Mouse (Mus musculus): Measurements from ENCODE around the gene Nrxn1.

Nrxn1 gene

DNA sequence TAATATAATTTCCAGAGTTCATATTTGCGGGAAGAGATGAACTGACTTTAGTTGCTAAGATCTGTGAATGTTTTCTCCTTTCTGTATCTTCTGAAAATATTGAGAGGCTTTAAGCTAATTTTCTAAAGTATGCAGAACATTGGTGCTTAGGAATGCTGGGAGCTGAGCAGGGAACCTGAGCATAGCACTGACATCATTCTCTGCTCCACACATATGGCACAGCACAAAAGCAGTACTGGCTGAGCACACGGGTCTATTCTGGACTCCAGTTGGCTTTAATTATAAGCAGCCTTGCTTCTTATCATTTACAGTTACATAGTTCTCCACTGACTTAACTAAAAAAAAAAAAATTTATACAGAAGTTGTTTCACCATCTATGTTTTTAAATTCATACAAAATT is 641.5 kb downstream of the Nrxn1 start:
- DNase-seq (ENCODE audit: low read depth, low spot score): no peak

DNA sequence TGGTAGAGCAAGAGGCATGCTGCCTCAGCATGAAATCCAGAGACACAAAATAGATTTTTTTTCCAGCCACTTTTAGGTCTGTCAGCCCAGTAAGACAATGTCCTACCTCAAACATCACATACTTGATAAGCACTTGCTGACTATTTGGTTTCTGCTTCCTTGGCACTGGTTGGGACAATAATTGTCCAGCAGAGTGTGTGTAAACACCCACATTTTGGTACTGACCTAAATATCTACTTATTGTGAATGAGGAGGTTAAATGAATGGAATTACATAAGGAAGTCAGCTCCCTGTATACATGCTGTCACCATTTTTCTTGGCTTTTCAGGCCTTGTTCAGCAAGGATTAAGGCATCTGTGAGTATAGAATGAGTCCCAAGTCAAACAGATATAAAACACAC is 649.8 kb downstream of the Nrxn1 start:
- DNase-seq (ENCODE audit: low read depth, low spot score): no peak

DNA sequence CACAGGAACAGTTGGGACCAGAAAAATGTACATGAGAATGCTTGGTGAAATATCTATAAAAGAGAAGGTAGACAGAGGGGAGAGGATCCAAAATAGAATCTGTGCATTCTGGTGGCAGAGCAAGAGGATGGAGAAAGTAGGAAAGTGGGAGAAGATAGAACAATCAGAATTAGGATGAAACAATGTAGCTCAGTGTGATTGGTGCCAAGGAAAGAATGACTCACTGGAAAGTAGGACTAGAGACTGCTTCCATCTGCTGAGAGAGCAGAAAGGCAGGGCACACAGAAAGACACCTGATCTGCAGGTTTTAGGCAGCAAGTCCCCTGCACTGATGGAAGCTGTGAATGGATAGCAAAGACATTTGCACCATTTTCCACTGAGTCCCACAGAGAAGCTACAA is 657.0 kb downstream of the Nrxn1 start:
- no peak for DNase-seq (ENCODE audit: low read depth, low spot score)

DNA sequence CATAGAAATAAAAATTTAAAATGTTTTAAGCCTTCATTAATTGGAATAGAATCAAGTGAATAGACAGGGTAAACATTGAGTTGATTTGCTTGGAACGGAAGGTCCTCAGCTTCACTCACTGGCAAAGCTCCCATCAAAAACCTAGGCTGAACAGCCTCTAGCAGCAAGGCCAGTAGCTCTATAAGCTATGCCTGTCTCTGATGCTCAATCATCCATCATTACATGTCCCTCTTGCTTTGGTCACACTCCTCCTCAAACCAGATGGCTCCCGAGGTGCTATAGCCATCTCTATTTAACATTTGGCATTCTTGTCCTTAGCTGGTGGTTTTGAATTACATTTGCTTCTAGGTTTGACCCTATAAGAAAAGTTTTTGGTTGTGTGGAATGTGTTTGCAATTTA is 657.5 kb downstream of the Nrxn1 start:
- no peak for DNase-seq (ENCODE audit: low read depth, low spot score)

DNA sequence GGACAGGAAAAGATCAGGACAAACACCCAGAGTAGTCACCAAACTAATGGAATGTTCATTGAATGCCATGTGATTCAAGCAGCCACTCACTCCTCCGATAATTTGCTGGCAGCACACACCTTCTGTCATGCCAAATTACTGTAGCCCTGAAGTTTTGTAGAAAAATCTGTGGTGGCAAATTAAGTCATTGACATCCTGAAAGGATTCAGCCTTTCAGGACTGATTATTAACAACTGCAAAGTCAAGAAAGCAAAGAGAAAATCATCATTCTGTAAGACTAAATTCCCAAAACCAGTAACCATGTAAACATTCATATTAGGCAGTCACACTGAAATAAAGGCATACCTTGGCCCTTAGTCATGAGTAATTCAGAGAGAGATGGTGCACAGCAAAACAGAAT is 662.7 kb downstream of the Nrxn1 start:
- no peak for DNase-seq (ENCODE audit: low read depth, low spot score)

DNA sequence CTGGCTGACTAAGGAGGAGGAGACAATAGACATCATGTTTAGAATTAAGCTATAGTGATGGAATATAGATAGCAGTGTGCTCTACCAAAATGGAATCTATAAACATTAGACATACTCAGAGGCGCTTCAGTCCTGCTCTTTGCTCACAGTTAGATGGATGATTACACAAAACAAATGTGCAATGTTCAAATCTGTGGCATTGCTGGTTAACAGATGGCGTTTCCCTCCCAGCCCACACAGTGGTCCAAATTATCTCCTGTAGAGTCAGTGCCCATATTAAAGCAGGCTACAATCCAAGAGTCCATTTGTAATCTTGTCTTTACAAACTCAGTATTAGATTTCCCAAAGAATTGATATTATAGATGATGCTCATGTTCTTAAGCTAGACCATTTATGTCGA is 666.9 kb downstream of the Nrxn1 start:
- no peak for DNase-seq (ENCODE audit: low read depth, low spot score)

DNA sequence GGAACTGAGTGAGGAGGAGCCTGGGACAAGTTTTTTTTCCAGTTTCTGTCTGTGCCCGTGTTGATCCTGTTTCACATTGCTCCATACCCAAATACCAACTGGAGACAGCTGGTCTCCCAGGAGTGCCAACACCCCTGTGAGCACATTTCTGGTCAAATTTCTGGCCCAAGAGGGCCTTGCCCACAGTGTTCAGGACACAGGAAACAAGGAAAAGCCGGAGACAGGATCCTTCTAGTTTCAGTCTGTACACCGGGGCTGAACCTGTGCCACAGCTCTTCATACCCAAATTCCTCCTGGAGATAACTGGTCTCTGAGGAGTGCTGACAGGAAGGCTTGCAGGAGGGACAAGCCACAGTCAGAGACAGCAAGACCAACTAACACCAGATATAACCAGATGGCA is 670.3 kb downstream of the Nrxn1 start:
- DNase-seq (ENCODE audit: low read depth, low spot score): no peak

DNA sequence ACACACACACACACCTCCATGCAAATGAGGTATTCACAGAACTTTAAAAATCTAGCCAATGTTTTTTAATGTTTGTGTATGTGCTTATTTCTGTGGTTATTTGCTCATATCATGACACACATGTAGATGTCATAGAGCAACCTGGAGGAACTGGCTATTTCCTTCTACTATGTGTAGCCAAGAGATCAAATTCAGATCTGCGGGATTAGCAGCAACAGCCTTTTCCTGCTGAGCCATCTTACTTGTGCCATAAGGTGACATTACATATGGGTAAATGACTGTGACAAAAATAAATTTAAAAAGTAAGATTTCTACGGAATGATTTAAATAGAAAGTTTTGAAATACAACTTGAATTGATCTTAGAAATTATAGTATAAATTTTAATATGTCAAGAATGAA is 672.1 kb downstream of the Nrxn1 start:
- no peak for DNase-seq (ENCODE audit: low read depth, low spot score)

DNA sequence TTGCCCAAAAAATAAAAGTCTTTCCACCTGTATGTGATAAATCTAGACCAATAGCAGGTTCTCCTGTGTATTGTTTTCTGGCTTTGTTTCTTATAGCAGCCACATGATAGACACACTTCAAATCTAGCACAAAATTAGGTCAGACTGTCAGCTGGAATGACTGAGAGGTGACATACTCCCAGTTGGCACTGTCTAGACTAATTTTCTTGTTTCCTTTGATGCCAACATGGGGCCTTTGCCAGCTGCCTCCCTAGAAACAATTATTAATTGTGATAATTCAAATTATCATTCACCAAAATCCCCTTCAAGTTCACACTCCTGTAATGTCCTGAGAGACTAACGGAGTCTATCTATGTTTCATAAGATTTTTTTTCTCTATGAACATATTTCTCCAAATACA is 673.3 kb downstream of the Nrxn1 start:
- DNase-seq (ENCODE audit: low read depth, low spot score): no peak

DNA sequence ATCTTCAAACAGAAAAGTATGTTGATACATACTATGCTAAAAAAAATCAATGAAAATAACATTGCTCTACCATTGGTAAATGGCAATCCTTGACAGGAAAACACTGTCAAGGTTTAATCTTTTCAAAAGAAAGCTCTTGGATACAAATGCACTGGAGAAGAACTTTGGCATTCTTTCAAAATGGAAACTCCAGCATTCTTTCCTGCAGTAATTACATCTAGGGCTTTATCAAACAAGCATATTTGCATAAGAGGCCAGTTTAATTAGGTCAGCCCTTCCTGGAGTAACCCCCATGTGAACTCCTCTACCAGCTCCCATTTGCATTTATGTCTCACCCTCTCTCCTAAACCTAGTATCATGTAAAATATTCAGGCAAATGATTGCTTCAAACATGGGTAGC is 696.5 kb downstream of the Nrxn1 start:
- DNase-seq (ENCODE audit: low read depth, low spot score): no peak

DNA sequence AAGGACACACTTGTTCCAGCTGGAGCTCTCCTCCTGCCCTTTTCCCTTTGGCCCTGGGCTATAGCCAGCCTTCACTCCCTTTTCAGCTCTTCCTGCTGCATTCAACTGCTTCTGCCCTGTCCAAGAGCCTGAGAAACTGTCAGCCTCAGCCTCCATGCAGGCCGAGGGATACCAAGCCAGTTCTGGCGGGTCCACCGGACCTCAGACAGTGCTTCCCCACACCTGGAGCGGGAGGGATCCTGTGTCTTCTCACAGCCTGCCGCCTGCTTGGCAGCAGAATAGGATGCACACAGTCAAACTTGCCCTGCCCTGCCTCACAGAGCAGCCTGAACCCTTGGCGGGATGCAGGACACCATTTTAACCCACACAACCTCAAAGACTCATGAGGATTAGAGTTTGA is 698.3 kb downstream of the Nrxn1 start:
- DNase-seq (ENCODE audit: low read depth, low spot score): no peak

DNA sequence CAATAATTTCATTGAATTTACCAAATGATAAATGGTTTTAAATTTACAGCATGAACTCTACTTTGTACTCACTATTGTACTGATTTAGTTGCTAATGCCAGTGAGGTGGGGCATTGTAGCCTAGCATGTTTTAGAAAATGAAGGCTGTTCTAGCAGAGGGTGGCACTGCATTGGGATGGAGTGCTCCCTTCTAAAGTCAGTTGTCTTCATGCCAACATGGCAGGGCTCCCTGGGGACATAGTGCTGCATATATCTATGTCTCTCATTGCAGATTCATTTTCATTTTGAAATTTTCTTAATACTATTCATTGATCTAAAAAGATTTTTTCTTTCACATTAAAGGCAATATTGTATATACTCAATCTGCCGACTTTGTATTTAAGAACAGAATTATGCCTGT is 700.1 kb downstream of the Nrxn1 start:
- DNase-seq (ENCODE audit: low read depth, low spot score): no peak

DNA sequence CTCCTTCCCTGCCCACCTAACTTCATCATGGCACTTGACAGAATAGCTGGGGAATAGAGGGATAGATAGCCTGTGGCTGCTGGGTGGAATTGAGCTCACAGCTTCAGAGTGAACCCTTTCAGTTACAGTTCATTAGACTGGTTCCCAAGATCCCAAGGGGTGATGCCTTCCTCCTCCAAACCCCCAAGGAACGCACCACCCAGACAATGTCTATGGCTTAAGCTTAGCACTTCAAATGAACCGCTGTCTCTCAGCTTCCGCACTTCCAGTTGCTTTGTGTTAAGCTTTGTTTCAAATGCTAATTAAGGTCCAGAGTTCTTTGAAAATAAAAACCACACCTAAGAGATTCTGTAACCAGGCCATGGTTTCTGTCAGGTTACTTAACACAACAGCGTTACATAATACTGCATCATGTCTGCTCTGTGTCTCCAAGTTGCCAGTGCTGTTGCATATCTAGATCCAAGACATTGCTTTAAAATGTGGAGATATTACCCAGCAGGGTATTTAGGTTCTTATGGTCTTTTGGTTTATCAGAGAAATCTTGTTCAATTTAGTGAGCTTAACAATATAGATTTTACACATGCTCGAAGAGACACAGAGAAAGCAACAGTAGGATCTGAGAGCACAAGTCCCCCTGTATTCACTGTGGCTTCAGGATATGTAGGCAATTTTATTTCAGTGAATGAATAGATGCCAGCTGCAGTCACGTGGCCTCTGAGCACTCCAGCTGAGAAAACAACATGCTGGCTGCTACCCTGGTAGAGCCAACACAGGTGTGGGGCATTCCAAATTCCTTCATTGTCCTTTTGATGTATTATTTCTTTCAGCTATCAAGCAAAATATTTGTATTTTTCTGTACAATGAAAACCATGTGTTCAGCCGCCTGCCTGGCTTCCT is 702.3 kb downstream of the Nrxn1 start:
- DNase-seq (ENCODE audit: low read depth, low spot score): peak; percentile 34

DNA sequence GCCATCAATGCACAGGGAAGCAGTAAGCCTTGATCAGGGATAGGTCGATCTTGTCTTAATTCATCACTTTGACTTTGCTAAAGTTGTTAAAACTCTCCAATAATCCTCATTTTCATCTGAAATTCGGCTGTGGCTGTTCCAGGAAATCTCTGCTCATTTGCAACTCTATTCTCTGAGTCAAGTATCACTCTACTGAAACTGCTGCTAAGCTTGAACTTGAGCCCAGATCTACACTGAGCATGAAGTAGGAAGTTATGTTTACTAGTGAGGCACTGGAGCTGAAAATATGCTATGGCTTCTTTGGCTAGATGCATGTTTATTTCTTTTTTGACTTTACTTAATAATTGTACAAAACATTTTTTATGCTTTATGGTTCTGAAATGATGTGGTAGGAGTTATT is 708.0 kb downstream of the Nrxn1 start:
- DNase-seq (ENCODE audit: low read depth, low spot score): no peak

DNA sequence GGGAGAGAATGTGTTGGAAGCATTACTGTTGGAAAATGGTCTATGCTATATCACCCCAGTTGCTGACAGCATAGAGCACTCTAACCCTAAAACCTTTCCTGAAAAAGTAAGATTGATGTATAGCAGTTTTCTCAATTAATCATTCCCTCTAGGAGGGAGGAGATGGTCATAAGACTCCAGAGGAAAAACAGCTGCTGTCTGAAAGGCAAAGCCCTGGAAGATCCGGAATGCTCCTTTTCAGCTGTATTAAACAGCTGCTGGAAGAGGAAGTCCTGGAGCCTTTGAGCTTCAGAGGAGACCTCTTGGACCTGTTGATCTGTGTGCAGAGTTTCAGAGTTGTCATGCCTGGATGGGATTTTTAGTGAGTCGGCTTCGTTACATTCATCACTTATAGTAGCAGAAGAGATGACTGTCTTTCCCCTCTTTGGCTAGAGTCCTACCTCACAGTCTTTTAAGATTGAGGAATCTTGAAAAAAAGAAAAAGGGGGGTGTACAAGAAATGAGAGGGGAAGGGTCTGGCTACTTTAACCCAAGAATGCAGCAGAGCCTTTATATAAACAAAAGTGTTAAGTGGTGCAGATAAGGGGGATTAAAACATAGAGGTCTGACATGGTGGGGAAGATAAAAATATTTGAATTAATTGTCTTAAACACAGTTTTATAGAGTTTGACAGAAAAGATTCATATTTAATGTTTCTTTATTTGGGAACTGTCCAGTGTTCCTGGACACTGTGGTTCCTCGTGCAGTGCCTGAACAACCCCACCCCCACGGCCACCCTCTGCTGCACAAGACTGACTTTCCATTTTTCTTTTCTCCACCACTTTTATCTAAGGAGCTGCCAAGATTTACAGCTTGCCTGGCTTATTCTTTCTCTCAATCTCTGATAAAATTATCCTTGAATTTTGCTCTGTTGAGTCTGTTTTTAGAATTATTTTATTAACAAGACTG is 710.1 kb downstream of the Nrxn1 start:
- DNase-seq (ENCODE audit: low read depth, low spot score): peak; percentile 27

DNA sequence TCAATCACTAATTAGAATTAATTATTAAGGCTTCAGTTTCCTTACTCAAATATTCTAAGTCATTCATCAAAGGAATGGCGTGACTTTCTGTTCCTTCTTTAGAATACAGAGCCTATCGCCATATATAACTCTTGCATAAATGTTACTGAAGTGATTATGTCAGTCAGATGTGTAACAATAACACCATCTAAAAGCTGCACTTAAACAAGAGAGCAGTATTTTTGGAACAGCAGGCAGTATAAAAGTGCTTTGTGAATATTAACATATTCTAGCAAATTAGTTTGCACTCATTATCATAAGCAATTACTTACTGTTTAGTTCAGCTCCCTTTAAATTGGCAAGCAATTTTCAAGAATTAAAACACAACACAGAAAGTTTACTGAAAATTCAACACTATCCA is 716.3 kb downstream of the Nrxn1 start:
- no peak for DNase-seq (ENCODE audit: low read depth, low spot score)

DNA sequence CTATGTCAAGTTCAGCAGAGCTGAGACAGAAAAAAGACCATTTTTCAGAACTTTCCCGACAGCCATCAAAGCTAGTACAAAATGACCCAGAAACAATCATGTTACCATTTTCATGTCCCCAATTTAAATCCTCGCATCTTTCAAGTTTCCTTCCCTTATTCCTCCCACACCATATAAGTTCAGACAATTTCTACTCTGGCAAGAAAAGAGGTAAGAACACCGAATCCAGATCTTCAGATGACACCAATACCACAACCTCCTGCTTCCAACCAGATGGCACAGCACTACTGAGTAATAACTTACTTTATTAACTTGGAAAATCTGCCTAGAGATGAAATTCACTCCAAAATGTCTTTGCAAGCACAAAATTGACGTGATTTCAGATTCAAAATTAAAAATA is 730.7 kb downstream of the Nrxn1 start:
- no peak for DNase-seq (ENCODE audit: low read depth, low spot score)

DNA sequence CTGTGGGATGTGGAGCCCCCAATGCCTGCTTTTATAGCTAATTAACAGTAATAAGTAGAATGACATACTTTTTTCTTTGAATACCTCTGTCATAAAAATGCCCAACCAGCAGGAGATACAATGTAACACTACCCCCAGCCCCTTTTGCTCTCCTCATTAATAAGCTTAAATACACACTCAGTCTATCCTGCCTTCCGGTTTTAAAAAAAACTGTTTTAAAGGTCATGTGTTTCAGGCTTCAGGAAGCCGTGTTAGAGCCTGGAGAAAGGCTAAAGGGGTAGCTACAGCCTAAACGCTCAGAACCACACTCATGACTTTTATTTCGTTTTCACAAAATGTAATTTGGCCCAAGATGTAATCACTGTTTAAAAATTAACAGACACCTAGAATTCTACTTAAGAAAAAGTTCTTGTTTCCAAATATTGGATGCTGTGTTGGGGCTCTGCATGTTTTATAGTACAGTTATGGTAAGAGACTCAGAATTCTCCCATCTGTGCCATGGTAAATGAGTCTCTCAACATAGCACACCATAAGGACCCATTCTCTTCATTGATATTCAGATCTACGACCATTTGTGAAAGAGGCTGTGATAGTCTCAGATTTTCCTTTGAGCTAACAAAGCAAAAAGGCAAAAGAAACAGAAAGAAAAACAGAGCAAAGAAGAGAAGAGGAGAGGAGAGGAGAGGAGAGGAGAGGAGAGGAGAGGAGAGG is 743.3 kb downstream of the Nrxn1 start:
- DNase-seq (ENCODE audit: low read depth, low spot score): no peak

DNA sequence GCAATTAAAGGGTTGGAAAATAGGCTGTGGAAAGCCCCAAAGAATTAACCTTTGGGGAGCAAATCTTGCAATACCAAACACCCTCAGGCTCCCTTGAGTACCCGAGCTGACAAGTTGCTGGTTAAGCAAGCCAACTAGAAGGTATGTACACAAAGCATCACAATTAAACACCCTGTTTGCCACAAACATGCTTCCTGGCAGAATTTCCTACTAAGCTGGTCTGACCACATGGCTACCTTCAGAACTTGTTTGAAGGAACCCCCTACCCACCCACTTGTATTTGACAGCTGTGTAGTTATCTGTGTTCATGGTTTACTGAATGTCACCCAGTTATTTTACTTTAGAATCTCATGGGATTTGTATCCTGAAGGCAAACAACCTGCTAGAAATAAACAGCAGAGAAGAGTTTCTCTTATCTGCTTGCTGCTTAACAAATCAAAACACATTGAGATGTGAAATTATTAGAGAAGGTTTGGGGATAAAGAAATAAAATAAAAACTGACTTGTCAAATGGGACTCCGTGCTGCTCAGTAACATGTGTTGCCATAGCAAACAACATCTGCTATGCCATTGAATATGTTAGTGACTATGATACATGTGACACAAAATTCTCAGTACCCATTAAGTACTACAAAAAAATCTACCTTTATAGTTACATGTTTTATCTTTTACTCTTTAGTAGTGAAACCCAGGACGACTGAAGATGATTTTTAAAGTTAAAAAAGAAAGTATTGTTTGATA is 746.0 kb downstream of the Nrxn1 start:
- no peak for DNase-seq (ENCODE audit: low read depth, low spot score)

DNA sequence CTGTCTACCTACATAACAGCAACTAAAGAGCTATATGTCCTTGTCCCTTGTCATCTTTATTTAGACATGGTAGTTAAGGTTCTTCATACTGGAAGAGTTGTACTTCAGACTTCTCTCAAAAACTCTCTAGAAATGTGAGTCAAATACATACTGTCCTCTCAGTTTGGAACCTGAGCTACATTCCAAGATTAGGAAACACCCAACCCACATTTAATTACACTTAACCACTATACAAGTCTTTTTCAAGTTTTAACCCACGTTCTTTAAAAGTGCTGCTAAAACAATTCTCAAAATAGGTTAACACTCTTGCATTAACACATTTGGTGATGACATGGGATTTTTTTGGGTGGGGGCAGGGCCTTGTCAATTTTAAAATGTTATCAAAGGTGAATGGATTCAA is 759.4 kb downstream of the Nrxn1 start:
- no peak for DNase-seq (ENCODE audit: low read depth, low spot score)

DNA sequence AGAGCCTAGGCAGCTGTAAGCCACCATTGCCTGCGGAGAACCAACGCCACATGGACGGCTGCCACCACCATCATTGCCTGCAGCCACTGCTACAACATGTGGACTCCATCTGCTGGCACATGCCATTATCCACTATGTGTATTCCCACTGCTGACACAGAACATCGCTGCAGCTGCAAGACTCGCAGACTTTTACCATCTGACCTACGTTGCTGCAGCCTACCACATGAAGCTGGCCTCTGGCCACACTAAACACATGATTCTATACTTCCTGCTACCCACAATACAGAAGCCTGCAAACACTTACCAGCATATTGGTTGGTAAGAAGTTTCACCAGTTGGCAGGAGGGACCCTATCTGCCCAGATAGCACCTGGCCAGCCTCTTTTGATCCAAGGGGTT is 769.2 kb downstream of the Nrxn1 start:
- no peak for DNase-seq (ENCODE audit: low read depth, low spot score)
